Comparison of ENCODE assay signal across 22 mouse cellular contexts in the genomic region with DNA sequence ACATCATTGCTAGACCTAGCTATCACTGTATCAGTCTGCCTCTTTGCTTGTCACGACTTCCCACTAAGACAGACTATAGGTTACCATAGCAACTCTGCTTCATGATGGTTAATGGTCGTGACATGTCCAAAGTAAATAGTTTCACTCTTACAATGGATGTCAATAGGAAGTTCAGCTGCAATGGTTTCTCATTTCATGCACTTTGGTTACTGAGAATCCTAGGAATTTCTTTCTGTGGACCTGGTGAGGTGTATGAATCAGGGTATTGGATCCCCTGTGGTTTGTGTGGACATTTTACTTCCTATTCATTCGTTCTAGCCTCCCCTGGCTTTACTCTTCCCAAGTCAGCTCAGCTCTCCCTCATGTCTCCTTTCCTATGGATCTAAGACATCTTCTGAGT.
DNase-seq lines count a peak whose midpoint lies in the region; TF ChIP-seq lines count a peak whose summit lies in the region.
"Had no signal": no experiment of that assay in that cellular context is flagged by ENCODE, and none has a peak within 500 bp of the region (broad histone marks: within the 10 kb centered on the region; RNA-seq: fewer than 3 reads in every experiment).

No protein-coding gene starts in this region.

- peak; percentile 71 for DNase-seq in 3134 (ENCODE audit: extremely low read depth, insufficient read length, low spot score)
- peak; percentile 6 for DNase-seq in R1 (ENCODE audit: low read depth, low spot score)
- DNase-seq in embryonic facial prominence, embryonic 10.5 days (ENCODE audit: low spot score) = no peak
- DNase-seq in heart, adult 8-10 months (ENCODE audit: low spot score) = no peak
- DNase-seq in heart, postnatal 25 days (ENCODE audit: low spot score) = no peak
- DNase-seq: adrenal gland, postnatal 10 days; B cell, adult 2 months; cerebellum, adult 11 months; cerebellum, adult 8-10 months; cerebellum, postnatal 14 days; gastrocnemius, postnatal 36 days; heart, adult 11 months; heart, postnatal 36 days; kidney, adult 18-20 months had no signal

- no peaks in the 10 kb centered on the region for H3K9me3 ChIP-seq in embryonic facial prominence, embryonic 10.5 days
- H3K9me3 ChIP-seq: forebrain, embryonic 15.5 days; heart, embryonic 15.5 days; hindbrain, embryonic 12.5 days had no signal

- H3K79me2 ChIP-seq in C2C12 (ENCODE audit: control insufficient read depth, insufficient read depth) = no peaks in the 10 kb centered on the region
- no peaks in the 10 kb centered on the region for H3K79me2 ChIP-seq in myocyte (ENCODE audit: control insufficient read depth, insufficient read depth)

- no peak overlapping the region for H3ac ChIP-seq in C2C12 (ENCODE audit: control insufficient read depth, insufficient read length, low read depth)
- no peak overlapping the region for H3ac ChIP-seq in myocyte (ENCODE audit: control insufficient read depth, insufficient read length)

- H3K36me3 ChIP-seq in C2C12 (ENCODE audit: control insufficient read depth, insufficient read depth) (no peaks in the 10 kb centered on the region), myocyte (ENCODE audit: control insufficient read depth, insufficient read depth) (no peaks in the 10 kb centered on the region)
- no peaks in the 10 kb centered on the region for H3K36me3 ChIP-seq in embryonic facial prominence, embryonic 10.5 days (replicated peaks)
- H3K36me3 ChIP-seq: forebrain, embryonic 15.5 days; heart, embryonic 15.5 days; hindbrain, embryonic 12.5 days had no signal

- H3K4me2 ChIP-seq in myocyte (ENCODE audit: low read depth) = peak overlapping the region; percentile 10
- H3K4me2 ChIP-seq: forebrain, embryonic 15.5 days; heart, embryonic 11.5 days; heart, embryonic 15.5 days; hindbrain, embryonic 12.5 days had no signal

- no peak overlapping the region for H3K4me3 ChIP-seq in C2C12 (ENCODE audit: insufficient read depth, poor library complexity, severe bottlenecking)
- H3K4me3 ChIP-seq in myocyte = no peak overlapping the region
- H3K4me3 ChIP-seq in embryonic facial prominence, embryonic 10.5 days = no peak overlapping the region
- H3K4me3 ChIP-seq: erythroblast, embryonic 14.5 days; forebrain, embryonic 15.5 days; heart, embryonic 15.5 days; hindbrain, embryonic 12.5 days had no signal

- no peaks in the 10 kb centered on the region for H3K79me3 ChIP-seq in C2C12 (ENCODE audit: low read depth)

- H3K27me3 ChIP-seq in C2C12 (ENCODE audit: control insufficient read depth, insufficient read depth, insufficient read length) (no peaks in the 10 kb centered on the region), myocyte (ENCODE audit: control insufficient read depth, insufficient read depth, insufficient read length) (no peaks in the 10 kb centered on the region)
- H3K27me3 ChIP-seq in embryonic facial prominence, embryonic 10.5 days (replicated peaks; ENCODE audit: low read depth, poor library complexity, severe bottlenecking) = no peaks in the 10 kb centered on the region
- H3K27me3 ChIP-seq: forebrain, embryonic 15.5 days; heart, embryonic 15.5 days; hindbrain, embryonic 12.5 days had no signal

- no peak overlapping the region for H3K27ac ChIP-seq in embryonic facial prominence, embryonic 10.5 days (replicated peaks)
- H3K27ac ChIP-seq: forebrain, embryonic 15.5 days; heart, embryonic 15.5 days; hindbrain, embryonic 12.5 days; hindbrain, postnatal 0 days had no signal

- intact Hi-C loops in heart, postnatal 25 days (cut with DNase I) = no loop called here

- H3K4me1 ChIP-seq in embryonic facial prominence, embryonic 10.5 days = no peaks in the 10 kb centered on the region
- H3K4me1 ChIP-seq: forebrain, embryonic 15.5 days; heart, embryonic 15.5 days had no signal

- WGBS in embryonic facial prominence, embryonic 10.5 days = 49% methylated on average over 3 of the region's 3 CpGs

- TF ChIP-seq CTCF in C2C12 (IDR thresholded peaks at IDR 0.05; ENCODE audit: control insufficient read depth, insufficient read depth, insufficient read length) = no peak

- TF ChIP-seq POLR2A in myocyte (IDR thresholded peaks at IDR 0.05; ENCODE audit: insufficient read length, low read depth) = no peak

TF ChIP-seq in C2C12, 6 proteins besides CTCF, POLR2A, EP300 and RAD21:
- TF ChIP-seq CEBPB (IDR thresholded peaks at IDR 0.05; ENCODE audit: low read depth) (peak; percentile 36), FOSL1 (IDR thresholded peaks at IDR 0.05; ENCODE audit: insufficient read depth, low read length, poor library complexity, severe bottlenecking) (no peak)

TF ChIP-seq in myocyte, 11 proteins besides CTCF, POLR2A, EP300 and RAD21:
- no peak for TF ChIP-seq CEBPB (IDR thresholded peaks at IDR 0.05; ENCODE audit: insufficient read depth, poor library complexity, severe bottlenecking)
- no peak for TF ChIP-seq MAX (IDR thresholded peaks at IDR 0.05; ENCODE audit: low read depth)
- TF ChIP-seq REST (IDR thresholded peaks at IDR 0.05; ENCODE audit: insufficient read depth, insufficient read length) = no peak
- no peak for TF ChIP-seq MYOG (IDR thresholded peaks at IDR 0.05; ENCODE audit: control insufficient read depth in 1 of 3, insufficient read depth in 1 of 3, insufficient read length in 2 of 3, low read depth in 2 of 3)
- no peak for TF ChIP-seq TCF3 (IDR thresholded peaks at IDR 0.05; ENCODE audit: insufficient read length, low read depth)

Comparison
In these comparisons a context has a peak if more than half of its experiments do, and no peak if none do; other contexts are left out.
1. DNase-seq: peak in 3134 (single experiment) and R1 (single experiment); none in embryonic facial prominence, embryonic 10.5 days (single experiment), heart, adult 8-10 months (single experiment) and heart, postnatal 25 days (single experiment).